Mouse (Mus musculus): ENCODE data around the gene Dcxr. TPM values are rescaled to one million over a fixed set of nuclear protein-coding genes. Genes with fewer than 3 reads are reported as not detected.
A peak's percentile ranks its signal among the peaks of the same experiment; 100 is the strongest.

Gene Dcxr
- polyA plus RNA-seq, 1 experiment from 2014 or later, result 12.4 TPM

- no peak for ATAC-seq (ENCODE audit: low FRiP score)
- H3K4me2 ChIP-seq, result no peak overlapping the region
- no peak overlapping the region for H3K9ac ChIP-seq (ENCODE audit: low read length)
- DNase-seq (ENCODE audit: low spot score, missing footprints), result no peak
- H3K4me1 ChIP-seq (ENCODE audit: control insufficient read depth, insufficient read depth, low read length), result peaks cover 15% of the 10 kb centered on the region
- peaks cover 11% of the 10 kb centered on the region for H3K36me3 ChIP-seq (ENCODE audit: control insufficient read depth, insufficient read depth, low read length)
- peaks cover 22% of the 10 kb centered on the region; the same call in 1 of the 2 replicates for H3K27me3 ChIP-seq (ENCODE audit: control insufficient read depth, insufficient read depth, low read length)
- no peak overlapping the region for H3K4me3 ChIP-seq (ENCODE audit: low read depth, low read length)
- 87% methylated on average over 11 of the region's 11 CpGs for WGBS
- H3K27ac ChIP-seq (ENCODE audit: low read depth, low read length), result no peak overlapping the region
- no peaks in the 10 kb centered on the region for H3K9me3 ChIP-seq (ENCODE audit: control insufficient read depth, low read length)
Measured at GRCm38 (mm10) chr11:120722761-120723382, 4.2 kb downstream of the Dcxr start.

GRCm38 (mm10) chr11:120722067-120722630 lies 4.9 kb downstream of the Dcxr start:
- Histone ChIP-seq H3K9me3 (ENCODE audit: control insufficient read depth, low read length) (no peaks in the 10 kb centered on the region), H3K4me3 (ENCODE audit: low read depth, low read length) (peak overlapping the region; percentile 57), H3K27me3 (ENCODE audit: control insufficient read depth, insufficient read depth, low read length) (peaks cover 22% of the 10 kb centered on the region; the same call in 1 of the 2 replicates), H3K4me1 (ENCODE audit: control insufficient read depth, insufficient read depth, low read length) (peaks cover 15% of the 10 kb centered on the region), H3K9ac (ENCODE audit: low read length) (peak overlapping the region; percentile 77), H3K4me2 (peak overlapping the region; percentile 97), H3K27ac (ENCODE audit: low read depth, low read length) (no peak overlapping the region), H3K36me3 (ENCODE audit: control insufficient read depth, insufficient read depth, low read length) (peaks cover 11% of the 10 kb centered on the region)
- ATAC-seq (ENCODE audit: low FRiP score) (0 out of 2 replicates have a peak, but pooled peaks have one; percentile 1), DNase-seq (ENCODE audit: low spot score, missing footprints) (no peak)
- 19% methylated on average over 21 of the region's 21 CpGs for WGBS

GRCm38 (mm10) chr11:120721124-120722066 lies 5.7 kb downstream of the Dcxr start, which contains the start of gene Rac3:
Rac3 (plus strand) TSS chr11:120721470.
- Histone ChIP-seq H3K4me1 (ENCODE audit: control insufficient read depth, insufficient read depth, low read length) (peaks cover 12% of the 10 kb centered on the region), H3K27ac (ENCODE audit: low read depth, low read length) (no peak within 1 kb of the TSS), H3K27me3 (ENCODE audit: control insufficient read depth, insufficient read depth, low read length) (peaks cover 22% of the 10 kb centered on the region; the same call in 1 of the 2 replicates), H3K36me3 (ENCODE audit: control insufficient read depth, insufficient read depth, low read length) (peaks cover 14% of the 10 kb centered on the region), H3K9ac (ENCODE audit: low read length) (peak within 1 kb of the TSS; percentile 77), H3K4me2 (peak within 1 kb of the TSS; percentile 97), H3K4me3 (ENCODE audit: low read depth, low read length) (peak within 1 kb of the TSS; percentile 57), H3K9me3 (ENCODE audit: control insufficient read depth, low read length) (no peaks in the 10 kb centered on the region)
- 1% methylated on average over 88 of the region's 90 CpGs for WGBS
- peak; percentile 90 for ATAC-seq (ENCODE audit: low FRiP score)
- peak; percentile 98 for DNase-seq (ENCODE audit: low spot score, missing footprints)

- Histone ChIP-seq H3K9ac (ENCODE audit: low read length) (peak overlapping the region; percentile 77), H3K27ac (ENCODE audit: low read depth, low read length) (no peak overlapping the region), H3K4me2 (peak overlapping the region; percentile 97), H3K4me3 (ENCODE audit: low read depth, low read length) (peak overlapping the region; percentile 57; the same call in 1 of the 2 replicates), H3K36me3 (ENCODE audit: control insufficient read depth, insufficient read depth, low read length) (peaks cover 17% of the 10 kb centered on the region), H3K27me3 (ENCODE audit: control insufficient read depth, insufficient read depth, low read length) (peaks cover 16% of the 10 kb centered on the region; the same call in 1 of the 2 replicates), H3K9me3 (ENCODE audit: control insufficient read depth, low read length) (no peaks in the 10 kb centered on the region), H3K4me1 (ENCODE audit: control insufficient read depth, insufficient read depth, low read length) (peaks cover 12% of the 10 kb centered on the region)
- ATAC-seq (ENCODE audit: low FRiP score) (peak; percentile 28), DNase-seq (ENCODE audit: low spot score, missing footprints) (peak; percentile 99)
- 11% methylated on average over 17 of the region's 17 CpGs for whole genome bisulfite sequencing
Measured at GRCm38 (mm10) chr11:120720450-120720849, 6.6 kb downstream of the Dcxr start.

GRCm38 (mm10) chr11:120719841-120720376 lies 7.2 kb downstream of the Dcxr start:
- no peak overlapping the region for H3K4me2 ChIP-seq
- H3K4me1 ChIP-seq (ENCODE audit: control insufficient read depth, insufficient read depth, low read length), result peaks cover 13% of the 10 kb centered on the region
- no peak overlapping the region for H3K27ac ChIP-seq (ENCODE audit: low read depth, low read length)
- H3K36me3 ChIP-seq (ENCODE audit: control insufficient read depth, insufficient read depth, low read length), result peaks cover 17% of the 10 kb centered on the region
- H3K9ac ChIP-seq (ENCODE audit: low read length), result no peak overlapping the region
- peaks cover 16% of the 10 kb centered on the region; the same call in 1 of the 2 replicates for H3K27me3 ChIP-seq (ENCODE audit: control insufficient read depth, insufficient read depth, low read length)
- H3K4me3 ChIP-seq (ENCODE audit: low read depth, low read length), result no peak overlapping the region
- DNase-seq (ENCODE audit: low spot score, missing footprints), result no peak
- WGBS, result 89% methylated on average over 13 of the region's 13 CpGs
- no peaks in the 10 kb centered on the region for H3K9me3 ChIP-seq (ENCODE audit: control insufficient read depth, low read length)
- no peak for ATAC-seq (ENCODE audit: low FRiP score)

GRCm38 (mm10) chr11:120719242-120719641 lies 7.8 kb downstream of the Dcxr start:
- H3K9ac ChIP-seq (ENCODE audit: low read length), result no peak overlapping the region
- peaks cover 17% of the 10 kb centered on the region for H3K36me3 ChIP-seq (ENCODE audit: control insufficient read depth, insufficient read depth, low read length)
- no peak for DNase-seq (ENCODE audit: low spot score, missing footprints)
- peaks cover 20% of the 10 kb centered on the region for H3K4me1 ChIP-seq (ENCODE audit: control insufficient read depth, insufficient read depth, low read length)
- H3K27ac ChIP-seq (ENCODE audit: low read depth, low read length), result no peak overlapping the region
- no peak for ATAC-seq (ENCODE audit: low FRiP score)
- no peak overlapping the region for H3K4me3 ChIP-seq (ENCODE audit: low read depth, low read length)
- WGBS, result 92% methylated on average over 9 of the region's 9 CpGs
- H3K9me3 ChIP-seq (ENCODE audit: control insufficient read depth, low read length), result no peaks in the 10 kb centered on the region
- H3K27me3 ChIP-seq (ENCODE audit: control insufficient read depth, insufficient read depth, low read length), result peaks cover 16% of the 10 kb centered on the region; the same call in 1 of the 2 replicates
- H3K4me2 ChIP-seq, result no peak overlapping the region

GRCm38 (mm10) chr11:120715131-120715530 lies 11.9 kb downstream of the Dcxr start:
- Histone ChIP-seq H3K9ac (ENCODE audit: low read length) (no peak overlapping the region), H3K4me1 (ENCODE audit: control insufficient read depth, insufficient read depth, low read length) (peaks cover 21% of the 10 kb centered on the region), H3K4me3 (ENCODE audit: low read depth, low read length) (no peak overlapping the region), H3K27me3 (ENCODE audit: control insufficient read depth, insufficient read depth, low read length) (no peaks in the 10 kb centered on the region), H3K9me3 (ENCODE audit: control insufficient read depth, low read length) (no peaks in the 10 kb centered on the region), H3K36me3 (ENCODE audit: control insufficient read depth, insufficient read depth, low read length) (peaks cover 17% of the 10 kb centered on the region), H3K4me2 (no peak overlapping the region), H3K27ac (ENCODE audit: low read depth, low read length) (no peak overlapping the region)
- WGBS, result 94% methylated on average over 9 of the region's 9 CpGs
- no peak for ATAC-seq (ENCODE audit: low FRiP score)
- DNase-seq (ENCODE audit: low spot score, missing footprints), result no peak

- Histone ChIP-seq H3K27ac (ENCODE audit: low read depth, low read length) (no peak overlapping the region), H3K4me1 (ENCODE audit: control insufficient read depth, insufficient read depth, low read length) (peaks cover 21% of the 10 kb centered on the region), H3K9me3 (ENCODE audit: control insufficient read depth, low read length) (no peaks in the 10 kb centered on the region), H3K9ac (ENCODE audit: low read length) (peak overlapping the region; percentile 78), H3K4me3 (ENCODE audit: low read depth, low read length) (peak overlapping the region; percentile 62), H3K27me3 (ENCODE audit: control insufficient read depth, insufficient read depth, low read length) (no peaks in the 10 kb centered on the region), H3K4me2 (peak overlapping the region; percentile 99), H3K36me3 (ENCODE audit: control insufficient read depth, insufficient read depth, low read length) (peaks cover 16% of the 10 kb centered on the region)
- DNase-seq (ENCODE audit: low spot score, missing footprints), result no peak
- no peak for ATAC-seq (ENCODE audit: low FRiP score)
- WGBS, result 63% methylated on average over 10 of the region's 10 CpGs
Measured at GRCm38 (mm10) chr11:120714546-120714945, 12.5 kb downstream of the Dcxr start.

All from midbrain, embryonic 11.5 days (tissue).